Mouse (Mus musculus): ENCODE results near the gene Mark3. TPM values are rescaled to one million over a fixed set of nuclear protein-coding genes. Genes with fewer than 3 reads are reported as not detected.

Mark3 gene
- polyA plus RNA-seq, 1 experiment from 2014 or later: 58.9 TPM

DNA sequence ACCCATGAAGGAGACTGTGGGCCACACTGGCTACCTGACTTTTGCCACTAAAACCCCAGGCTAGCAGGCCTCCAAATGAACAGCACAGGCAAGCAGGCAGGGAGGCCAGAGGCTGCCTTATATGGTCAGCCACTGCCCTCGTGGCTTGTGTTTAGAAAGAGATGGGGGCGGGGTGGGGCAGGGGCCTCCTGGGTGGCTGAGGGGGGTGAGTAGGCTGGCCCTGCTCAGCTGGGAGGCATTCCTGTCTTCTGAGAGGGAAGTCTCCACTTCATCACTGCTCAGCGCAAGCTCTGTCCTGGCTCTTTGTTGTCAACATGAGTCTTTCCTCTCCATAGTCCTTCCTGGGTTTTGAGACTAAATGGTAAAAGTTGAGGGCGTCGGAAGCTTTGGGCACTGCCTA lies 108.5 kb downstream of the Mark3 start:
- H3K4me1 ChIP-seq (ENCODE audit: control insufficient read depth, insufficient read depth, low read length): peaks cover 10% of the 10 kb centered on the region; the same call in 1 of the 2 replicates
- 43% methylated on average over 5 of the region's 5 CpGs for WGBS
- peak overlapping the region; percentile 86 for H3K27ac ChIP-seq (ENCODE audit: low read length)
- no peaks in the 10 kb centered on the region for H3K9me3 ChIP-seq (ENCODE audit: control insufficient read depth, low read depth, low read length)
- peaks cover 5% of the 10 kb centered on the region for H3K36me3 ChIP-seq (ENCODE audit: control insufficient read depth, insufficient read depth, low read length)
- ATAC-seq (ENCODE audit: insufficient number of reproducible peaks, insufficient read depth, low FRiP score, low read depth): no peak; the same call in 1 of the 2 replicates
- no peak overlapping the region for H3K4me3 ChIP-seq (ENCODE audit: low read depth, low read length)
- no peak overlapping the region for H3K4me2 ChIP-seq (replicated peaks; ENCODE audit: low read depth, low read length)
- H3K9ac ChIP-seq (replicated peaks; ENCODE audit: low read depth, low read length): no peak overlapping the region
- no peaks in the 10 kb centered on the region for H3K27me3 ChIP-seq (ENCODE audit: control insufficient read depth, insufficient read depth, low read length)

DNA sequence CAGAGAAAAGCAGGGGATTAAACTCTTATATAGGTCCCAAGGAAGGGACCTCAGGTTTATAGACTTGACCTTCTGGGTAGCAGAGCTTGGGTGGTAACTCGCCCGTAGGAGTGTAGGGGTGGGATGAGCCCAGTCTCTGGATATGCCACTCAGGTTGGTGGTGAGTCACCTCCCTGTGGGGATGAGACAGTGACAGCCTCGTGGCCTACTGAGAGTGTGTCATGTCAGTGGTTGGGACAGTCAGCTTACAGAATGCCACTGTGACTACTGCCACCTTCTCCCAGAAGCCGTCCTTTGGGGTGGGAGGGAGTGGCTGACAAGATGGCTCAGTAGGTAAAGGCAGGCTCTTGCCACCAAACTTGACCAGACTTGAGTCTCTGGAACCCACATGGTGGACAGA lies 112.1 kb downstream of the Mark3 start:
- Histone ChIP-seq H3K4me1 (ENCODE audit: control insufficient read depth, insufficient read depth, low read length) (peaks cover 7% of the 10 kb centered on the region; the same call in 1 of the 2 replicates), H3K4me3 (ENCODE audit: low read depth, low read length) (no peak overlapping the region), H3K36me3 (ENCODE audit: control insufficient read depth, insufficient read depth, low read length) (peaks cover 5% of the 10 kb centered on the region), H3K4me2 (replicated peaks; ENCODE audit: low read depth, low read length) (no peak overlapping the region), H3K27me3 (ENCODE audit: control insufficient read depth, insufficient read depth, low read length) (no peaks in the 10 kb centered on the region), H3K9ac (replicated peaks; ENCODE audit: low read depth, low read length) (no peak overlapping the region), H3K27ac (ENCODE audit: low read length) (no peak overlapping the region), H3K9me3 (ENCODE audit: control insufficient read depth, low read depth, low read length) (no peaks in the 10 kb centered on the region)
- no peak for ATAC-seq (ENCODE audit: insufficient number of reproducible peaks, insufficient read depth, low FRiP score, low read depth)
- WGBS: 90% methylated on average over 4 of the region's 4 CpGs

DNA sequence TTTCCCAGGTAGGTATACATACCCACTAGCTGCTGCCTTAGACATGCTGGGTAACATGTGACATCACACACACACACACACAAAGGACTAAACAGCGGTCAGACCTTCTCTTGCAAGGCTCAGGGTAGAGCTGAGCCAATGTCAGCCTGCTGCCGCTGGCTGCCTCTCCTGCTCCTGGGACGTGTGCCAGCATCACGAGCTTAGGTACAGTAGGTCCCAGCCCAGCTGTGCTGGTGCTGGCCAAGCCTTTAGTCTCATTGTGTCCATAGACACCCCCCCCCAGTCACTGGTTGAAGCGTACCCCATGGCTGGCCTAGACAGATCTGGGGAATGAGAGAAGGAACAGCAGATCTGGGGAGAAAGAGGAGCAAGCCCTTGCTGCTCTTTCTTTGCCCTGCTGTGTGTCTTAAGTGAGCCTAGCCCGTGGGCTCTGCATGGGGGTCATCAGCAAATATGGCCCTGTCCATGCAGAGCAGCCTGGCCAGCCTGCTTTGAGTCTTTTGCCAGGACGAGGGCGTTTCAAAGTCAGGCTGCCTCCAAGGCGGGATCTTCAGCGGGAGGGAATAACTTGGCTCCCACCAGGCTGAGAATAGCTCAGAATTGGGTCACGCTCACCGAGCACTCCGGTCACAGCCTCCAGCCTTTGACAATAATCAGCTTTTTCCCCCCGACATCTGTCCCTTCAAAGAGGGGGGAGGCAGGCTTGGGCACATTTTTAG lies 113.2 kb downstream of the Mark3 start:
- Histone ChIP-seq H3K36me3 (ENCODE audit: control insufficient read depth, insufficient read depth, low read length) (peaks cover 5% of the 10 kb centered on the region), H3K4me3 (ENCODE audit: low read depth, low read length) (no peak overlapping the region), H3K4me2 (replicated peaks; ENCODE audit: low read depth, low read length) (no peak overlapping the region), H3K27me3 (ENCODE audit: control insufficient read depth, insufficient read depth, low read length) (no peaks in the 10 kb centered on the region), H3K27ac (ENCODE audit: low read length) (peak overlapping the region; percentile 53; the same call in 1 of the 2 replicates), H3K9ac (replicated peaks; ENCODE audit: low read depth, low read length) (no peak overlapping the region), H3K4me1 (ENCODE audit: control insufficient read depth, insufficient read depth, low read length) (peaks cover 9% of the 10 kb centered on the region; the same call in 1 of the 2 replicates), H3K9me3 (ENCODE audit: control insufficient read depth, low read depth, low read length) (no peaks in the 10 kb centered on the region)
- ATAC-seq (ENCODE audit: insufficient number of reproducible peaks, insufficient read depth, low FRiP score, low read depth): no peak
- 36% methylated on average over 14 of the region's 14 CpGs for WGBS

DNA sequence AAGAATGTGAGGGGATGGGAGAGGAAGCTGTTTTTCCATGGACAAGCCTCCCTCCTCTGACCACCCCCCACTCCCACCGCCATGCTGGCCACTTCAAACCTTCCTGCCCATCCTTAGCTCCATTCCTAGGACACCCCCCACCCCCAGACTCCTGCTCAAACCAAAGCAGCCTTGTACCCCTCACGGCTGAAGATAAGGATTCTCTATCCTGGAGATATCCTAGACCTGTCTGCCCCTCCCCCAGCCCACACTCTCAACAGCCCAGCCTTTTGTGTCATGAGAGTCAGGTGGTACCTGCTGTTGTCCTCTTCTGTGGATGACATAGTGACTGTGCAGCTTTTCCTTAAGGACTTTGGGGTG lies 113.7 kb downstream of the Mark3 start:
- no peaks in the 10 kb centered on the region for H3K9me3 ChIP-seq (ENCODE audit: control insufficient read depth, low read depth, low read length)
- peaks cover 5% of the 10 kb centered on the region for H3K36me3 ChIP-seq (ENCODE audit: control insufficient read depth, insufficient read depth, low read length)
- H3K9ac ChIP-seq (replicated peaks; ENCODE audit: low read depth, low read length): no peak overlapping the region
- WGBS: 16% methylated on average over 2 of the region's 2 CpGs
- peaks cover 9% of the 10 kb centered on the region; the same call in 1 of the 2 replicates for H3K4me1 ChIP-seq (ENCODE audit: control insufficient read depth, insufficient read depth, low read length)
- H3K4me3 ChIP-seq (ENCODE audit: low read depth, low read length): no peak overlapping the region
- no peak overlapping the region for H3K27ac ChIP-seq (ENCODE audit: low read length)
- no peak overlapping the region for H3K4me2 ChIP-seq (replicated peaks; ENCODE audit: low read depth, low read length)
- no peaks in the 10 kb centered on the region for H3K27me3 ChIP-seq (ENCODE audit: control insufficient read depth, insufficient read depth, low read length)
- ATAC-seq (ENCODE audit: insufficient number of reproducible peaks, insufficient read depth, low FRiP score, low read depth): no peak

DNA sequence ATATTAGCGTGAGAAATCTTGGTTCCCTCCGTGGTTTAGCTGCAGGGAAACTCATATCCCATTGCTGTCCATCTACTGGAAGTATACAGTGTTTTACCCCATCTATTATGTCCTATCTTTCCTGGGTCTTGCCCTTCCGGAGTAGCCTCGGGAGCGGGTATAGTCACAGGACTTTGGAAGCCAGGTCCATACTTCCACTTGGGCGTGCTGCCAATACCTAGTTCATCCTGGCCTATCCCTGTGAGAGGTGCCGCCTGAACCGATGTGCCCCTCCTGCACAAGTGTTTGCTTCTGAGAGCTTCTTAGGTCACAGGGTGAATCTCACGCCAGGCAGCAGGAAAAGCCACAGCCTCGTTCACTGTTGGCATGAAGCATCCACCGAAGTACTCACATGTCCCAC lies 115.1 kb downstream of the Mark3 start:
- Histone ChIP-seq H3K27me3 (ENCODE audit: control insufficient read depth, insufficient read depth, low read length) (no peaks in the 10 kb centered on the region), H3K4me3 (ENCODE audit: low read depth, low read length) (no peak overlapping the region), H3K36me3 (ENCODE audit: control insufficient read depth, insufficient read depth, low read length) (no peaks in the 10 kb centered on the region; the same call in 1 of the 2 replicates), H3K9ac (replicated peaks; ENCODE audit: low read depth, low read length) (no peak overlapping the region), H3K9me3 (ENCODE audit: control insufficient read depth, low read depth, low read length) (no peaks in the 10 kb centered on the region), H3K4me1 (ENCODE audit: control insufficient read depth, insufficient read depth, low read length) (peaks cover 21% of the 10 kb centered on the region), H3K27ac (ENCODE audit: low read length) (no peak overlapping the region), H3K4me2 (replicated peaks; ENCODE audit: low read depth, low read length) (no peak overlapping the region)
- ATAC-seq (ENCODE audit: insufficient number of reproducible peaks, insufficient read depth, low FRiP score, low read depth): no peak
- 79% methylated on average over 11 of the region's 11 CpGs for WGBS

DNA sequence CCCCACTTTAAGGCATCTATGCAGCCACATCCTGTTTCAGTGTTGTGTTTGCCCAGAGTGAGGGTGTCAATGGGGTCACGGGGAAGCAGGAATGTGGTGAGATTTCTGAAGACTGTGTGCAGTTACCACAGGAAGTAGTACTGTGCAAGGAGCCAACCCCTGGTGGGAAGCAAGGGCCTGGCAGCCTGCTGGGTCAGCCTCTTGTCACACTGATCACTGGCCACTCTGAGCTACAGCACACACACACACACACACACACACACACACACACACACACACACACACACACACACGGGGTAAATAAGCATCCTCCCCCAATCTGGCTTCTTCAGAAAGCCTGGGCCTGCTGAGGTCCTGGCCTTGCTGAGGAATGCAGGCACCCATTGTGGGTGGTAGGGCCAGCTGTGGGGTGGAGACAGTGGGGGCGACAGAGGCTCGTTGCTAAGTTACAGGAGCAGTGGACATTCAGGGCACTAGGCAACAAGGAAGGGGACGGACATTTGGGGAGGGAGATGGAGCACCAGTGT lies 117.1 kb downstream of the Mark3 start:
- peaks cover 30% of the 10 kb centered on the region for H3K4me1 ChIP-seq (ENCODE audit: control insufficient read depth, insufficient read depth, low read length)

DNA sequence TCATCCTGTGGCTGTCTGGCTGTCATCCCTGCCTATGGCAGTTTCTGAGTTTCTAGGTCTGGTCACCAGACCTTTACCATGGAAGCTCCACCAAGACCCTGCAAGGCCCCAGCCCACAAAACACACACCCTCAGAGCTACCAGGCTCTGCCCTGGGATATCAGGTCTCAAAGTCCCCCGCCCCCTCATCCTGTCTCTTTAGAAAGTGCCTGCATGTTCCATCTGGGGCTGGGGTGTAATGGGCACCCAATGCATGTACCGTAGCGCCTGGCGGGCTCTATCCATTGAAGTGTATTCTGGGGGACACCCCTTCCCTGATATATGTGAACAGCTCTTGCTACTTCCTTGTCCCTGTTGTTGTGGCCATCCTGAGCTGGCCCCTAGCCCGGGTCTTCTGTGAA lies 118.6 kb downstream of the Mark3 start:
- Histone ChIP-seq H3K36me3 (ENCODE audit: control insufficient read depth, insufficient read depth, low read length) (no peaks in the 10 kb centered on the region), H3K4me1 (ENCODE audit: control insufficient read depth, insufficient read depth, low read length) (peaks cover 23% of the 10 kb centered on the region), H3K9ac (replicated peaks; ENCODE audit: low read depth, low read length) (no peak overlapping the region; the same call in 1 of the 2 replicates), H3K9me3 (ENCODE audit: control insufficient read depth, low read depth, low read length) (no peaks in the 10 kb centered on the region), H3K27me3 (ENCODE audit: control insufficient read depth, insufficient read depth, low read length) (no peaks in the 10 kb centered on the region), H3K27ac (ENCODE audit: low read length) (peak overlapping the region; percentile 61; the same call in 1 of the 2 replicates), H3K4me2 (replicated peaks; ENCODE audit: low read depth, low read length) (no peak overlapping the region), H3K4me3 (ENCODE audit: low read depth, low read length) (no peak overlapping the region)
- WGBS: 85% methylated on average over 5 of the region's 5 CpGs
- no peak for ATAC-seq (ENCODE audit: insufficient number of reproducible peaks, insufficient read depth, low FRiP score, low read depth)

More for the DNA sequence above, 117.1 kb downstream of the Mark3 start:
- ATAC-seq (ENCODE audit: insufficient number of reproducible peaks, insufficient read depth, low FRiP score, low read depth): no peak
- Histone ChIP-seq H3K27ac (ENCODE audit: low read length) (no peak overlapping the region), H3K9ac (replicated peaks; ENCODE audit: low read depth, low read length) (no peak overlapping the region), H3K4me2 (replicated peaks; ENCODE audit: low read depth, low read length) (no peak overlapping the region), H3K36me3 (ENCODE audit: control insufficient read depth, insufficient read depth, low read length) (no peaks in the 10 kb centered on the region), H3K9me3 (ENCODE audit: control insufficient read depth, low read depth, low read length) (no peaks in the 10 kb centered on the region), H3K27me3 (ENCODE audit: control insufficient read depth, insufficient read depth, low read length) (no peaks in the 10 kb centered on the region), H3K4me3 (ENCODE audit: low read depth, low read length) (no peak overlapping the region)
- 19% methylated on average over 5 of the region's 5 CpGs for WGBS

DNA sequence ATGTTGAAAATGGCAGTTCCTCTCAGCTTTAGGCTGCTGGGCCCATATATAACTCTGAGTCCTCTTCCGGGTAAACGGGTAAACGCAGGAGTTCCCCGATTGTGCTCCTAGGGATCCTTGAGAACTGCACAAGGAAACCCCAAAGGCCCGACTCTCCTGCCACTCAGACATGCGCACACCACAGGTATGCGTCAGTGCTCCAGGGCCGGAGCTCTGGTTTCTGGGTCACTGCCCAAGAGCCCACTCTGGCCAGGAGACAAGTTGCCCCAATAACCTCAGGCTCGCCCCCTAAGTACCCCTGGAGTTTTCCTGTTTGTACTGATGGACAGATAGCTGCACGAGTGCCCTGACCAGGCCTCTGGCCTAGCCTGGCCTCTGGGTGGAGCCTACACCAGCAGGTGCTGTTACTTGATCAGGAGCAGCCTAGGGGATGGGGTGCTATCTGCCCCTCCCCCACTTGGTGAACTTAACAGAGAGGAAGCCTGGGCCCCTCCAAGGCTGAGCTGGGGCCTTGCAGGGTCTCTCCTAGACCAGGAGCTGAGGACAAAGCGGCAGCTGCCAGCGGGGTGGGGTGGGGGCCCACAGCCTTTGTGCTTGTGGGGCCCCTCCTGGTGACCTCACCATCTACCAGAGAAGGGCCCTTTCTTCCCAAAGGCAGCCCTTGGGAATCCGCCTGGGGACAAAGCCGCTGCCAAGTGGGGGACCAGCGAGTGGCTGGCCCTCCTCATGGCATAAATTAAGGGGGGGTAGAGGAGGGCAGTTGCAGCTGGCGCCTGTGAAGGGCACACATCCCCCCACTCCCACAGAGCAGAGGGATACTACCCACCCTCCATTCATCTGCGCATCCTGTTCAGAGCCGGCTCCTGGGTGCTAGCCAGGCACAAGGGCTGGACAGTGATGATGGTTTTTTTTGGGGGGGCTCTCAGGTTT lies 119.3 kb downstream of the Mark3 start:
- no peaks in the 10 kb centered on the region for H3K36me3 ChIP-seq (ENCODE audit: control insufficient read depth, insufficient read depth, low read length)
- peaks cover 23% of the 10 kb centered on the region for H3K4me1 ChIP-seq (ENCODE audit: control insufficient read depth, insufficient read depth, low read length)
- peak; percentile 44 for ATAC-seq (ENCODE audit: insufficient number of reproducible peaks, insufficient read depth, low FRiP score, low read depth)
- no peak overlapping the region for H3K4me3 ChIP-seq (ENCODE audit: low read depth, low read length)
- no peaks in the 10 kb centered on the region for H3K9me3 ChIP-seq (ENCODE audit: control insufficient read depth, low read depth, low read length)
- WGBS: 41% methylated on average over 18 of the region's 18 CpGs
- H3K9ac ChIP-seq (replicated peaks; ENCODE audit: low read depth, low read length): no peak overlapping the region
- peak overlapping the region; percentile 61; the same call in 1 of the 2 replicates for H3K27ac ChIP-seq (ENCODE audit: low read length)
- H3K4me2 ChIP-seq (replicated peaks; ENCODE audit: low read depth, low read length): peak overlapping the region; percentile 4; the same call in 1 of the 2 replicates
- H3K27me3 ChIP-seq (ENCODE audit: control insufficient read depth, insufficient read depth, low read length): no peaks in the 10 kb centered on the region
